Mouse (Mus musculus) ES-E14 (cell line): Measurements from ENCODE around the gene Gm815.

ENCODE experiments used
- CHD2 ChIP-seq: IDR thresholded peaks from 2 replicates; pipeline ENCODE4 v1.6.1; 2014; ENCODE audit warnings: mild to moderate bottlenecking, low read depth, low read length, inconsistent platforms
- HCFC1 ChIP-seq: IDR thresholded peaks from 2 replicates; pipeline ENCODE4 v1.6.1; 2012; ENCODE audit warnings: low read length, inconsistent platforms, borderline replicate concordance; ENCODE audit not compliant: insufficient read depth
- ZC3H11A ChIP-seq: IDR thresholded peaks from 2 replicates; pipeline ENCODE4 v1.6.1; 2012; ENCODE audit warnings: low read depth, mild to moderate bottlenecking, inconsistent platforms, low read length, borderline replicate concordance
- ZNF384 ChIP-seq: IDR thresholded peaks from 2 replicates; pipeline ENCODE4 v1.6.1; 2012; ENCODE audit warnings: low read depth, low read length, inconsistent platforms

DNA sequence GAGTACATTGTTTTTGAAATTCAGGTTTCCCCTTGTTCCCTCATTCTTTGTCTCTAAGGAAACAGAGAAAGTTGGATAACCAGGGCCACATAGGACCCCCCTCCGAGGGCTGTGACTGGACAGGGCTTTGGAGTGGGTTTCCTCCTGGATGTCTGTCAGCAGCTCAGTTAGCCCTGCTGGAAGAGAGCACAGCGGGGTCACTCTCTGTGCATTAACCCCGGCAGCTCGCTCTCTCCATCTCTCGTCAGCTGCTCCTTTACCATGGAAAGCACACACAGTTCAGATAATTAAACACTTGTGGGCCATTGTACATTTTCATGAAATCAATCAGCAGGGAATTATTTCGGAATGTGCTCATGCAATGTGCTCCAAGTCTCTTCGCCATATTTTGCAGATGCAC lies 15.4 kb upstream of the Gm815 start:
- TF ChIP-seq HCFC1 (no peak), ZC3H11A (no peak), ZNF384 (no peak), CHD2 (no peak)
